Mouse (Mus musculus) macrophage (primary cell): ENCODE measurements at regions not wholly inside any gene's neighbourhood (a gene's known extent, or its start where the extent isn't known, plus 50 kb on each side); places are given as distances from the start of the nearest gene placed in this dataset.

Source experiments
- H3K27ac ChIP-seq: fragments of 350-480 bp; formaldehyde crosslinking; 2 replicates; pipeline ENCODE4 v1.9.0; 2021
- H3K36me3 ChIP-seq: fragments of 350-480 bp; formaldehyde crosslinking; 2 replicates; pipeline ENCODE4 v1.9.0; 2021; ENCODE audit errors: inconsistent target
- H3K4me3 ChIP-seq: fragments of 350-480 bp; formaldehyde crosslinking; 2 replicates; pipeline ENCODE4 v1.9.0; 2021; ENCODE audit errors: inconsistent target
- H3K79me2 ChIP-seq: fragments of 350-480 bp; formaldehyde crosslinking; 2 replicates; pipeline ENCODE4 v1.9.0; 2021; ENCODE audit errors: inconsistent target
- WGBS: methylation state at CpG from one replicate; pipeline ENCODE4 v1.1.7; 2026; ENCODE audit warnings: inconsistent platforms; ENCODE audit not compliant: missing documents; 5-methylcytosine and 5-hydroxymethylcytosine counted together

DNA sequence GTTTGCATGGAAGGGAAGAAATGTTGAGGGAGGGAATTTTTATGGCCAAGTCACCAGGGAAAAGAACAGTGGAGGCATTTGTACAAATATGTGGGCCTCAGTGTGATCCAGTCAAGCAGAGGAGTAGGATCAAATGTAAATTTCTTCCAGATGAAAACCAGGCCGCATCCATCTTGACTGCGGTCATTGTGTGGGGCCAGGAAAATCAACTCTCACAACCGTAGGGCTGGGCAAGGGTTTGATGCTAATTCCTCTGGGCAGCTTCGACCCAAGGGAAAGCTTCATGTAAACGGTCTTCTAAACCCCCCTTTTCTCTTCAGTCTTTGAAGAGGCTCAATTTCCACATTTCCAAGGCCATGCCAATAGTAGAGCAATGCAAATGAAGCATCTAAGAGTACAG lies 497.4 kb upstream of the Gm19410 start:
- Histone ChIP-seq H3K79me2 (no peaks in the 10 kb centered on the region), H3K4me3 (no peak overlapping the region), H3K27ac (no peak overlapping the region), H3K36me3 (no peaks in the 10 kb centered on the region)
- WGBS = 95% methylated on average over 5 of the region's 5 CpGs

DNA sequence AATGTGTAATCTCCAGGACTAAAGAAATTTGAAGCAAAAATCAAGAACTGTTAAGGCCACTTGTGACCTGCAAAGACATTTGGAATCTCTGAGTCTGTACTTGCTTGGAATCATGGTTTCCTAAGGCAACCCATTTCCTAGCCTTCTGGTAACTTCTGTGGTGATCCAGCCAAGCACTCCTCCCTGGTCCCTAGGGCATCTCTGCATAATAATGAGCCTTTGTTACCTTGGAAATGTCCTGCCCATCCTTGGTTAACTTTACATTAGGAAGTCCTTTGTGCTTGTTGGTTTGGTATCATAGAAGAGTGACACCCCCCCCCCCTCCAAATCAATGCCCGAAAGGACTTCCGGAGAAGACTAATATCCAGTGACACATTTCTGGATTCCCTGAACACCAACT lies 496.6 kb upstream of the Gm19410 start:
- Histone ChIP-seq H3K36me3 (no peaks in the 10 kb centered on the region), H3K79me2 (no peaks in the 10 kb centered on the region), H3K27ac (no peak overlapping the region), H3K4me3 (no peak overlapping the region)
- 100% methylated on average over 2 of the region's 2 CpGs for WGBS

DNA sequence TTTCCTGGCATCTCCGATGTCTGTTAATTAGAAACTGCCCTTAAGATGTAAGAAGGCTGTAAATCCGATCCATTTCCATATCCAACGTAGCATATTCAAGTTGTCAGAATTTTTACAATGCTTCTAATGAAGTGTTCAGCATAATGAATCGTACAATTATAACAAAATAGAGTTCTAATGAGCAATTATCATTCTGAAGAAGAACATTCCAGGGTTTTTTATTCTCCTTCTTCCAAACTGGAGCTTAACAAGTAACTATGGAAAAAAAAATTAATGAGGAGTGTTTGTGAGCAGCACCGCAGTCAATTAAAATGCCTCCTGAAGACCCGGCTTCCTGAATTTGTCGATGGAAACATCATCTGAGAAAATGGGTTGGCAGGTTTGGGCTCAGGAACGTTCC lies 489.6 kb upstream of the Gm19410 start:
- Histone ChIP-seq H3K36me3 (no peaks in the 10 kb centered on the region), H3K4me3 (no peak overlapping the region), H3K27ac (no peak overlapping the region), H3K79me2 (no peaks in the 10 kb centered on the region)
- 85% methylated on average over 8 of the region's 8 CpGs for WGBS

DNA sequence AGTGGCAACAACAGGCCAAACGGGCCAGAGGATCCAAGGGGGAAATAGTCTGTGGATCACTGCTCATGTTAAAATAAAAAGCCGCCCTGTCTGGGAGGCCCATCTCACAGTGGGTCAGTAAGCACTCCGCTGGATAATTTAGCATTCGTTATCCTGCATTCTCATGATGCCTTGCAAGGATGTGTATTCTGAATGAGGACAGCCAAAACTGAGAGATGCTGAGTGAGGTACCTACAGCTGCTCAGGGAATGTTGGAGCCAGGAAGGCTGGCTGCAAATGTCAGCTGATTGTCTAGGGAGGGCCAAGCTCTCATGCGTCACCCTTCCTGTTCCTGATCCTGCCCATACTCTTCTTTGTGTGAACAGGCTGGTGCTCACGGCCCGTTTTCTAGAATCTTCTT lies 489.1 kb upstream of the Gm19410 start:
- no peak overlapping the region for H3K4me3 ChIP-seq
- WGBS = 94% methylated on average over 7 of the region's 7 CpGs
- H3K36me3 ChIP-seq = no peaks in the 10 kb centered on the region
- H3K79me2 ChIP-seq = no peaks in the 10 kb centered on the region
- no peak overlapping the region for H3K27ac ChIP-seq

DNA sequence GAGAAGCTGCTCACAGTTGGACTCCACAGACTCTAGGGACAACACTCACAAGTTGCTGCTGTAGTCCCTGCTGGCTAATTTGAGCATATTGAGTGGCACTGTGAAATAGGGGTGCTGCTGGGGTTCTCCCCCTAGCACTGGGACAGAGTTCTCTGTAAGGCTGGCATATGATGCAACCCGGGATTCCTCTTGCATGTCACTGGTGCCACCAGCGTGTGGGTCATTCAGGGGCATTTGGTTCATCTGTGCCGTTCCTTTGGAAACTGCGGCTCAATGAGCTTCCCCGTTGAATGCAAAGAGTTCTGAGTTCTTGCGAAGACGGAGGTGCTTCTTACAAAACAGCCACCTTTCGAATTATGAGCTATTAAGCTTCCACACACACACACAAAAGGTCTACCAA lies 486.6 kb upstream of the Gm19410 start:
- Histone ChIP-seq H3K36me3 (no peaks in the 10 kb centered on the region), H3K27ac (no peak overlapping the region)
- WGBS = 70% methylated on average over 8 of the region's 8 CpGs

DNA sequence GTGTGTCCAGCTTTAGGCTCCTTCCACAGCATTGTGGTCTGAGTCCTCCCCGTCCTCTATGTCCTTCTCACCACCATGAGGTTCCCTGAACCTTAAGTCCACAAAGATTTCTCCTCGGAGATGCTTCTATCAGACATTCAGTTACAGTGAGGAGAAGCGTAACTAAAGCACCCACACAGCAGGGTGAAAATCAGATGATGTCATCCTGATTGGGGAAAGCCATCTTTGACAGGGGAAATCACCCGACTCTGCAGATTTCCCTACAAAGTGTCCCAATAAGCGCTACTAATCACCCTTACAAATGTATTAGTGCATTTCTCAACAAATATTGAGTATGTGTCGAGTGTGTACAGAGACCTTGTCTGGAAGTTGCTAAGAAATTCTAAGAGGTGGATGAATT lies 484.8 kb upstream of the Gm19410 start:
- no peak overlapping the region for H3K4me3 ChIP-seq
- no peak overlapping the region for H3K27ac ChIP-seq
- WGBS = 93% methylated on average over 6 of the region's 6 CpGs
- H3K79me2 ChIP-seq = no peaks in the 10 kb centered on the region
- no peaks in the 10 kb centered on the region for H3K36me3 ChIP-seq

More for the DNA sequence above, 486.6 kb upstream of the Gm19410 start:
- Histone ChIP-seq H3K79me2 (no peaks in the 10 kb centered on the region), H3K4me3 (no peak overlapping the region)

DNA sequence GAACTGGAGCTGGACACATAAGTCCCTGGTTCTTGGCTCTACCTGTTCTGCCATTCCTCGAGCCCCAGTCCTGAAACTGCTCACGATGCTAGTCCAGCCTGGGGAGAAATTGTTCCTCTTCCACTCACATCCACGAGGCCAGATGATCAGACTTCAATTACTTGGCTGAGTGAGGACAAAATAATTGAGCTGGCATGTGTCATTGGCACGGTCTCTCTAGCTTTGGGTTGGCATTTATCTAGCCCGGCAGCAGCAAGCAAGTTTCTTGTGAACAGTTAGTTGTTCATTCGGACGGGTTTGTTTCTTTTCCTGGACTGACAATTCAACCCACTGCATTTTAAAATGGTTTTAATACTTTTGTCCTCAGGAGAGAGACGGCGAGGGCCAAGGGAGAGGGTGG lies 482.2 kb upstream of the Gm19410 start:
- Histone ChIP-seq H3K4me3 (no peak overlapping the region), H3K27ac (no peak overlapping the region), H3K36me3 (no peaks in the 10 kb centered on the region), H3K79me2 (no peaks in the 10 kb centered on the region)
- 96% methylated on average over 9 of the region's 9 CpGs for WGBS

DNA sequence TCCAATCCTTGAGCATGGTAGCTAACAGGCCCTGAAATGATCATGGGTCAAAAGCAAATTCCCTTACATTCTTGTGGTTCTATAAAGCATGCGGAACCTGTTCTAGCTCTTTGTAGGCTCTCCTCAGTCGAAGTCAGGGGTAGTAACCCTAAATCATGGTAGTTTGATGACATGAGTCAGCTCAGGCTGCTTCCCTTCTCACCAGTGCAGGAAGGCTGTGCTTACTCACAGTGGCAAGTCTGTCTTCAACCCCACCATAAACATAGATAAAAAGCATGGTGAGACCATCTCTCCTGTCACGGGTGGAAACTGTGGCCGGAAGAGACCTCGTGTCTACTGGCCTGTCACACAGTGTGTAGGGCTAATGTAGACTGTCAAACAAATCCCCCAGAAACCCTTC lies 476.6 kb upstream of the Gm19410 start:
- Histone ChIP-seq H3K27ac (no peak overlapping the region), H3K4me3 (no peak overlapping the region), H3K79me2 (no peaks in the 10 kb centered on the region), H3K36me3 (no peaks in the 10 kb centered on the region)
- 52% methylated on average over 5 of the region's 5 CpGs for WGBS

DNA sequence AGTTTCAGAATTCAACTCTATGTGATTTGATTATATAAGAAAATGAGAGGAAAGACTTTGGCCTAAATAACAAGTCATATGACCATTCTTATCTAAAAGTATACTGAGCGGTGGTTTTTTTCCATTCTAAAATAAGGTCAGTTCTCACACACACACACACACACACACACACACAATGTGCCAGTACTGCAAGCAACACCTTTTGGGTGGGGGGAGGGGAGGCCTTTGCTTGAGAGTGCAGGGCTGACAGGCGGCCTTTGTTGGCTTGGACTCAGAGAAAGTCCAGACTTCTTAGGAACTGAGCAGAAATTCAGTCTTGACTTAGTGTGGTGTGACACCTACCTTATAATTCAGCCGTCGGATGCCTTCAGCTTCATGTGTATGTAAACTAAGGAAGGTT lies 475.6 kb upstream of the Gm19410 start:
- H3K27ac ChIP-seq = no peak overlapping the region
- no peak overlapping the region for H3K4me3 ChIP-seq
- no peaks in the 10 kb centered on the region for H3K79me2 ChIP-seq
- WGBS = 94% methylated on average over 4 of the region's 4 CpGs
- no peaks in the 10 kb centered on the region for H3K36me3 ChIP-seq

DNA sequence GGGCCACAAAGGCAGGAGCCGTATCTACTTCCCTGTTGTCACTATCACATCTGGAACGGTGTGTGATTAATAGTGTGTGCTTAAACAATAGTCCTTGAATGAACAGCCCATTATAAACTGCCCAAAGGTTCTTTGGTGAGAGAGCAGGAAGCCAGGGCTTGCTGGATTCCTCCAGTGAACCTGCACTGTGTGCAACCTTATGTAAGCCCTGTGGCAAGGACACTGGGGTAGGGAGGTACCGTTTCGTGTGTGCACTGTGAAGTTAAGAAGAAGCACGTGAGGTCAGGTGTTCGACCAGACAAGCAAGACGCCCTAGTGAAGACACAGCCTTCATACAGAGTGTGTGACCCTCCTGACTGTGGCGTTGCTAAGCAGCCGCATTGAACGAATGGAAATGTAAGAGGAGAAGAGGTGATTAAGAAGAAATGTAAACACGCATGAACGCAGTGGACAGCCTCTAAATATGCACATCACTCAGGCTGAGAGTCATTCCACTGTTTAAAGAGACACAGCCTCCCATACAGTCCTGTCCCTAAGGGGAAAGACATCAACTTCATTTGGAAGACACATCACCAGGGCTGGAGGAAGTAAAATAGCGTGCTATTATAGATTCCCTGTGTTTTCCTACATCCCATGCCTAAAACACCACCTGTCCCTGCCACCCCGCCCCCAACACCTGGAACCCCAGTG lies 472.0 kb upstream of the Gm19410 start:
- Histone ChIP-seq H3K79me2 (no peaks in the 10 kb centered on the region), H3K27ac (no peak overlapping the region), H3K36me3 (no peaks in the 10 kb centered on the region), H3K4me3 (no peak overlapping the region)
- 86% methylated on average over 14 of the region's 14 CpGs for WGBS

DNA sequence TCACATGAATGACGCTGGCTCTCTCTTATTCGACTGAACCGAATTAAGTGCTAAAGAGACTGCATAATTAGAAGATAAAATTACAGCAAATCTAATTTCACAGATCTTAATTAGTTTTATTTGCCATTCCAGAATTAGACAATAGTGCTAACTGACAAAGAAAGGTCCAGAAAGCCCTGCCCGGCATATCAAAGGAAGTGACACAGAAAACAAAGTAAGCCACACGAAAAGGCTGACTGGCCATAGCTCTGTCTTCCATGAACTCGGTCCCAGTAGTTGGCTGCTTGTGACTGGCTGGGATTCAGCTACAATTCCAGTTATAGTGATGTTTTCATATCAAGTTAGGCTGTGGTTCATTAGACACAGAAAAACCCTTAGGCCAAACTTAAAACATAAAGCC lies 468.7 kb upstream of the Gm19410 start:
- Histone ChIP-seq H3K27ac (no peak overlapping the region), H3K79me2 (no peaks in the 10 kb centered on the region), H3K4me3 (no peak overlapping the region), H3K36me3 (no peaks in the 10 kb centered on the region)
- 91% methylated on average over 6 of the region's 6 CpGs for WGBS

DNA sequence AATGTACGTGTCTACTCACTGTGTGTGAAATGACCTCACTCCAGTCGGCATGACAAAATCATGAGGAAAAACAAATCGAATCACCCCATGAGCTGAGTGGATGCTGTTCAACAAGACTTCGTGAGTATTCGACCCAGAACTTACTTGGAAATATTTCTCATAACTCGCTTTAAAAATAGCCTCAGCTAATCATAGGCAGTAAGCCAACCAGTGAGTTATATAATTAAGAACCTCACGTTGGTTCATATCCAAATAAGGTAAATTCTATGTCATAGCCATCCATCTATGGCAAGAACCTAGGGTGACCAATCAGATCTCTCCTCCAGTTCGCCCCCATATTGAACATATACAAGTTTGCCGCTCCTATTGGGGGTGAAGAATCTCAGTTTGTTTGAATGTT lies 466.5 kb upstream of the Gm19410 start:
- no peak overlapping the region for H3K4me3 ChIP-seq
- no peaks in the 10 kb centered on the region for H3K36me3 ChIP-seq
- no peak overlapping the region for H3K27ac ChIP-seq
- WGBS = 85% methylated on average over 9 of the region's 9 CpGs
- H3K79me2 ChIP-seq = no peaks in the 10 kb centered on the region

DNA sequence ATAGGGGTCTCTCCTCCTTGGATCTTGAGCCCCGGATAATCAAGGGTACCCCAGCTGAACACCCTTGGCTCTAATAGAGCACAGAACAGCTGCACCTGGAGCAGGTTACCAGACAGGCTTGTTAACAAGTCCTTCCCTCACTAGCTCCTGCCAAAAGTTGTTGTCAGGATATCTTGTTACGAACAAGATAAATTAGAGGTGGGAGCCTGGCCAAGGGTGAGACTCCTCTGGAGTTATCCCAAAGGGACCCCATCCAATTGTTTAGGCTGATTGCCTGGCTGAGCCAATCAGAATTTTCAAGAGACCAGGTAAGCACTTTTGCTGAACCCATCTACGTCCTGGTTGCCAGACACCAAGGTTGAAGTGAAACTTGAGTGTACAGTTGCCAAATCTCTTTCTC lies 465.2 kb upstream of the Gm19410 start:
- 94% methylated on average over 3 of the region's 3 CpGs for WGBS
- no peak overlapping the region for H3K4me3 ChIP-seq
- H3K79me2 ChIP-seq = no peaks in the 10 kb centered on the region
- H3K27ac ChIP-seq = no peak overlapping the region
- no peaks in the 10 kb centered on the region for H3K36me3 ChIP-seq

DNA sequence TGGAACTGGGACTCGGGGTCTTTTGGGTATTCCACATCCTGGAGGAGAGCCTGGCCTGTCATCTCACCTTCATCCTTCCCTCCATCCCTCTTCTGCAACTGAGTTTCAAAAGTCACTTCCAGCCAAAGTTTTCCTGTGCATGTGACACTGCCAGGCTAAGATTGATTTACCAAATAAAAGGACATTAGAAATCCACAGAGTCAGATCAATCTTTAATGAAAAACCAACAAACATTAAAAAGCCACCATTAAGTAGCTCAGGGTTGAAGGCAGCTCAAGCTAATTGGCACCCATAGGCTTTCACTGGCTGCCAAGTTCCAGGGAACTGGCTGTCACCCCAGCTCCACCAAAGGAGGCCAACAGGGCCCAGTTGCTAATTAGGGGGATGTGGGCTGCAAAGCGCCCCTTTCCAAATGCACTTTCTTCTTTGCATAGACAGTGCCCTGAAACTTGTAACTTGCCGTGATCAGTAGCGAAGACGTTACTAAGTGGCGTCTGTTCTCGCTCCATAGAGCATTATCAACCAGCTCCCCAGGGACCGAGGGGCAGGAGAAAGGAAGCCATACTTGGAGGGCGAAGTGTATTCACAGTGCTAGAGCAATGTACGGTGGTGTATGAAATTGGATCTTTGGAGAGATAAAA lies 464.6 kb upstream of the Gm19410 start:
- no peak overlapping the region for H3K27ac ChIP-seq
- H3K79me2 ChIP-seq = no peaks in the 10 kb centered on the region
- no peak overlapping the region for H3K4me3 ChIP-seq
- WGBS = 92% methylated on average over 10 of the region's 10 CpGs
- no peaks in the 10 kb centered on the region for H3K36me3 ChIP-seq

DNA sequence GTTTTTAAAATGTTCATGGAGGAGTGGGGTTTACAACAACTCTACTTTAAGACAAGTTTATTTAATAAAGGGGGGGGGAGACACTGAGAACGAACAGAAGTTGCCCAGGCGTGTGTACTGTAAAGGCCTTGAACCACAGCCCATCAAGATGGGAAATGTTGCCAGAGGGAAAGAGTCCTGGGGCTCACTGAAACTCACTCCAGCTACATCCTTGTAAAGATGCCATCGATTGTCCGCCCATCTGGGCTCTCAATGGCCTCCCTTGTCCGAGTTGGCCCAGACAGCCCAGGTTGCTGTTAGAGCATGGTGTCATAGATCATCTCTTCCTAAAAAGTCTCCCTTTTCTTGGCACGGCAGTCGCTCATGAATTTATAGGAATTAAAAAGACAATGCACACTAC lies 462.7 kb upstream of the Gm19410 start:
- 95% methylated on average over 7 of the region's 7 CpGs for WGBS

More for the DNA sequence above, 462.7 kb upstream of the Gm19410 start:
- no peak overlapping the region for H3K4me3 ChIP-seq
- no peaks in the 10 kb centered on the region for H3K36me3 ChIP-seq
- no peaks in the 10 kb centered on the region for H3K79me2 ChIP-seq
- no peak overlapping the region for H3K27ac ChIP-seq
